In the genomic region with DNA sequence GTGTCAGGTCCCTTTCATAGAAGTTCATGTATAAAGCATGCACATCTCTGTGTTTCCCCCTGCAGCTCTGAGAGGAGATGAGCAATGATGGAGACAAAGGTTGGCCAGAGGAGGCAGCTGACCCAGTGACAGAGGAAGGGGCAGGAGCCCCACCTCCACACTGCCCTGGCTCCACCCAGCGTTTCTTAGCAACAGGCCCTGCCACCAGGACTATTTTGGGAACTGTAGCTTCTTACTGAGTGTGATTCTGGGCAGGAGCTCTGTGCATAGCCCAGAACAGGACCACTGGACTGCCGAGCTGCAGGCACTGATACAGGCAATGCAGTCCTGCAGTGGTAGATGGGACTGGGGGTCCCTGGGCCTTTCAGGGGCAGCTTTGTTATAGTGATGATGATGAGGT, we compare ENCODE assay signal across 10 mouse cellular contexts.
A peak's percentile ranks its signal among the peaks of the same experiment; 100 is the strongest.
DNase-seq lines count a peak whose midpoint lies in the region.
"Had no signal": no experiment of that assay in that cellular context is flagged by ENCODE, and none has a peak within 500 bp of the region (broad histone marks: within the 10 kb centered on the region; RNA-seq: fewer than 3 reads in every experiment).

No protein-coding gene starts in this region.

- 38% methylated on average over 2 of the region's 2 CpGs for WGBS in limb, embryonic 10.5 days

- H3K9me3 ChIP-seq in limb, embryonic 10.5 days (replicated peaks) = no peaks in the 10 kb centered on the region
- H3K9me3 ChIP-seq: embryonic facial prominence, embryonic 12.5 days had no signal

- no peaks in the 10 kb centered on the region for H3K36me3 ChIP-seq in limb, embryonic 10.5 days
- H3K36me3 ChIP-seq: embryonic facial prominence, embryonic 12.5 days had no signal

- peaks cover 9% of the 10 kb centered on the region for H3K4me1 ChIP-seq in limb, embryonic 10.5 days
- H3K4me1 ChIP-seq: embryonic facial prominence, embryonic 12.5 days had no signal

- intact Hi-C loops in left cerebral cortex, postnatal 25 days (cut with DNase I) = no loop called here
- intact Hi-C loops in gastrocnemius, postnatal 36 days (cut with DNase I) = loop anchor here (2.0 kb wide), 1 partner anchor 127 kb away; no protein-coding TSS in a partner anchor

- no peak overlapping the region for H3K27ac ChIP-seq in limb, embryonic 10.5 days
- H3K27ac ChIP-seq: embryonic facial prominence, embryonic 12.5 days had no signal

- H3K27me3 ChIP-seq in limb, embryonic 10.5 days (ENCODE audit: low read depth, poor library complexity, severe bottlenecking) = no peaks in the 10 kb centered on the region
- H3K27me3 ChIP-seq: embryonic facial prominence, embryonic 12.5 days had no signal

- peak; percentile 17 for DNase-seq in adrenal gland, postnatal 14 days
- no peak for DNase-seq in adrenal gland, postnatal 4 days (ENCODE audit: low spot score in 2 of 2)
- DNase-seq in right cerebral cortex, adult 18-20 months = peak; percentile 64
- DNase-seq in right cerebral cortex, postnatal 4 days = no peak
- peak; percentile 49 to 76 for DNase-seq in left cerebral cortex, postnatal 25 days (ENCODE audit: low spot score in 2 of 2)
- no peak for DNase-seq in gastrocnemius, postnatal 36 days
- no peak for DNase-seq in limb, embryonic 10.5 days (ENCODE audit: low spot score)
- DNase-seq in urinary bladder, postnatal 10 days (ENCODE audit: low spot score) = no peak
- DNase-seq: thymus, postnatal 14 days had no signal

- H3K4me3 ChIP-seq in limb, embryonic 10.5 days = no peak overlapping the region
- H3K4me3 ChIP-seq: embryonic facial prominence, embryonic 12.5 days had no signal

Comparison
In these comparisons a context has a peak if more than half of its experiments do, and no peak if none do; other contexts are left out.
1. DNase-seq: peak in adrenal gland, postnatal 14 days (single experiment), right cerebral cortex, adult 18-20 months (single experiment) and left cerebral cortex, postnatal 25 days (2 of 2); none in adrenal gland, postnatal 4 days (0 of 2), right cerebral cortex, postnatal 4 days (single experiment), gastrocnemius, postnatal 36 days (0 of 2), limb, embryonic 10.5 days (single experiment) and urinary bladder, postnatal 10 days (single experiment).